Mouse (Mus musculus) embryonic facial prominence, embryonic 14.5 days (tissue): ENCODE data around the gene Ppm1e. TPM values are rescaled to one million over a fixed set of nuclear protein-coding genes. Genes with fewer than 3 reads are reported as not detected.

Experiments
- ATAC-seq: fragments of 200-750 bp; cut with Nextera tagmentation; 2 replicates; pipeline ENCODE4 v1.8.0; 2017; ENCODE audit warnings: low read depth, moderate number of reproducible peaks, moderate TSS enrichment
- DNase-seq: peaks from one replicate; pipeline ENCODE4 v3.0.0-alpha.2; 2015; ENCODE audit warnings: low spot score
- H3K27ac ChIP-seq: fragments of 300-500 bp; sonication (generic); replicated peaks from 2 replicates; pipeline ENCODE4 v1.5.1; 2014; ENCODE audit warnings: low read depth, mild to moderate bottlenecking, low read length, moderate library complexity
- H3K27me3 ChIP-seq: fragments of 300-500 bp; sonication (generic); replicated peaks from 2 replicates; pipeline ENCODE4 v1.6.1; 2014; ENCODE audit warnings: low read length; ENCODE audit not compliant: control insufficient read depth, insufficient read depth
- H3K36me3 ChIP-seq: fragments of 300-500 bp; sonication (generic); 2 replicates; pipeline ENCODE4 v1.6.1; 2014; ENCODE audit warnings: low read length, mixed read lengths; ENCODE audit not compliant: control insufficient read depth, insufficient read depth
- H3K4me1 ChIP-seq: fragments of 300-500 bp; sonication (generic); 2 replicates; pipeline ENCODE4 v1.6.1; 2014; ENCODE audit warnings: antibody characterized with exemption, low read length; ENCODE audit not compliant: control insufficient read depth, insufficient read depth
- H3K4me2 ChIP-seq: fragments of 300-500 bp; sonication (generic); 2 replicates; pipeline ENCODE4 v1.6.1; 2014; ENCODE audit warnings: low read depth, mild to moderate bottlenecking, low read length, moderate library complexity, mixed read lengths
- H3K4me3 ChIP-seq: fragments of 300-500 bp; sonication (generic); 2 replicates; pipeline ENCODE4 v1.5.1; 2014; ENCODE audit warnings: low read depth, mild to moderate bottlenecking, low read length
- H3K9ac ChIP-seq: fragments of 300-500 bp; sonication (generic); 2 replicates; pipeline ENCODE4 v1.6.1; 2014; ENCODE audit warnings: low read depth, mild to moderate bottlenecking, low read length, moderate library complexity, mixed read lengths
- H3K9me3 ChIP-seq: fragments of 300-500 bp; sonication (generic); 2 replicates; pipeline ENCODE4 v1.6.1; 2016; ENCODE audit warnings: low read length; ENCODE audit not compliant: control insufficient read depth
- WGBS: fragments of 180-500 bp; shearing (Covaris S2); extraction: QIAGEN DNeasy Blood & Tissue Kit; methylation state at CpG from one replicate; pipeline ENCODE4 v1.1.7; 2014; 5-methylcytosine and 5-hydroxymethylcytosine counted together
- polyA plus RNA-seq: library from polyadenylated mRNA; unstranded; fragments of >200 nt; fragmentation: Nextera tagmentation; extraction: Ambion mirVana; gene quantifications from 2 replicates; pipeline ENCODE4 v1.2.1, GENCODE M21; 2014

Gene Ppm1e
- polyA plus RNA-seq, 1 experiment from 2014 or later, result 6.6 TPM

DNA sequence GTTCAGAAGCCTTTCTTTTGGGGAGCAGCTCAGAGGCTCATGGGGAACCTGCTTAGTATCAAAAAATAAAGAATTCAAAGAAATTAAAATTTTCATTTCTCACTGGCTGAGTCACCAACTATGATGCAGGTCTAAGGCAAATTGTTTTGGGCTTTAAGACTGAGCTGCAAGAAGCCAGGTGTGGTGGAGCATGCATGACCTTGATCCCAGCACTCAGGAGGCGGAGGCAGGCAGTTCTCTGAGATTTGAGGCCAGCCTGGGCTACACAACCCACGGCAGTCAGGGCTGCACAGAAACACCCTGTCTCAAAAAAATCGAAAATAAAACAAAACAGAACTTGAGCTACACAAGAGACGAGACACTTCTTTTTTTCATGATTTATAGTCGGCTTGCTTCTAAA, 38.8 kb downstream of the Ppm1e start:
- WGBS, result 63% methylated on average over 5 of the region's 5 CpGs

DNA sequence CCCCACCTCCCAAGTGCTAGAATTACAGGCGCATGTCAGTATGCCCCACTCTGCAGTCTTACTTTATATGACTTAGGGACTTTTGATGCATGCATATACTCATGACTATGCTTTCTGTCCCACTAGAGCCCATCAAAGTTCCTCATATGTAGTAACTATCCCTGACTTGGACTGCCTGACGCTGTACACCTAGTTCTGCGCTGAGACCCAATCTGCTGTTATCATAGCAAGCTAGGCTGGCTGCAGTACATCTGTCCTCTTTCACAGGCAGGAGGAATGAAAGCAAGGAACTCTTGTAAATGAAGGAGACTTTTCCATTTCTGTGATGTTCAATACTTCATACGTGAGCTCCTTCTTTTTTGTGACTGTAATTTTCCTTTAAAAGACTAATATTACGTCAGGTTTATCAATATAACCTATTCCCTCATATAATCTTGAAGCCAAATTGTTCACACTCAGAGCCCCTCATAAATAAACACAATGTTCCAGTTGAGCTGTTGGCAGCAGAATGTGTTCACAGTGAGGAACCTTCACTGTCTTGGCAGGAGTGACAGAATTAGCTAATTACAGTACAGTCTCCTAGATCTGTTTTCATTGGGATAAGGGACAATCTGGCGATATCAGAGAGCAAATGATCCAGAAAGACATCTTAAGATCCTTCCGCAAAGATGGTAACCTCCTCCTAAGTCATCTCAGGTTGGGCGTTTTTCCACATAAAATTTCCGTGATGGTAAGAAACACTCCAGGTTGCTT, 39.7 kb downstream of the Ppm1e start:
- Histone ChIP-seq H3K27ac (no peak overlapping the region), H3K27me3 (no peaks in the 10 kb centered on the region), H3K9me3 (no peaks in the 10 kb centered on the region), H3K4me2 (no peak overlapping the region), H3K36me3 (no peaks in the 10 kb centered on the region), H3K9ac (no peak overlapping the region), H3K4me3 (no peak overlapping the region), H3K4me1 (no peaks in the 10 kb centered on the region)
- ATAC-seq (no peak), DNase-seq (no peak)
- 89% methylated on average over 9 of the region's 9 CpGs for WGBS

More for the DNA sequence above, 38.8 kb downstream of the Ppm1e start:
- Histone ChIP-seq H3K9ac (no peak overlapping the region), H3K4me2 (no peak overlapping the region), H3K27me3 (no peaks in the 10 kb centered on the region), H3K36me3 (no peaks in the 10 kb centered on the region), H3K27ac (no peak overlapping the region), H3K9me3 (no peaks in the 10 kb centered on the region), H3K4me1 (no peaks in the 10 kb centered on the region), H3K4me3 (no peak overlapping the region)
- DNase-seq, result no peak
- ATAC-seq, result no peak

DNA sequence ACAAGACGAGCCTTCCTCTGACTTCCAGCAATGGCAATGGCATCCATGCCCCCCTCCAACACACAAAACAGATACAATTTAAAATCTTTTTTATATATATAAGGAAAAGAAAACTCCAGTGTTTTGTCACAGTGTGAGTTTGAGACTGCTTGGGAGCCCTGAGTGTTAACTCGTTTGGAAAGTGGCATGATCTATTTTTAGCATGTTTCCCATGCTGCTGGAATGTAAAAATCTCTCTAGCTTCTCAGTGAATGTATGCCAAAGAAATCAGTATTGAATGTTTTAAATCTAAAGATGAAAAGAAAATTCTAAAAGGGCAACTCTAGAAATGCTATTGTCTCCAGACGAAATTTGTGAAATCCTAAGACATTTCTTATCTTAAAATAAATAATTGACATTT, 45.3 kb downstream of the Ppm1e start:
- DNase-seq, result no peak
- no peak overlapping the region for H3K27ac ChIP-seq
- 39% methylated on average over 3 of the region's 3 CpGs for WGBS
- no peaks in the 10 kb centered on the region for H3K9me3 ChIP-seq
- no peak for ATAC-seq
- H3K36me3 ChIP-seq, result no peaks in the 10 kb centered on the region
- H3K27me3 ChIP-seq, result no peaks in the 10 kb centered on the region
- H3K4me2 ChIP-seq, result no peak overlapping the region
- H3K9ac ChIP-seq, result no peak overlapping the region
- H3K4me1 ChIP-seq, result no peaks in the 10 kb centered on the region
- H3K4me3 ChIP-seq, result no peak overlapping the region

DNA sequence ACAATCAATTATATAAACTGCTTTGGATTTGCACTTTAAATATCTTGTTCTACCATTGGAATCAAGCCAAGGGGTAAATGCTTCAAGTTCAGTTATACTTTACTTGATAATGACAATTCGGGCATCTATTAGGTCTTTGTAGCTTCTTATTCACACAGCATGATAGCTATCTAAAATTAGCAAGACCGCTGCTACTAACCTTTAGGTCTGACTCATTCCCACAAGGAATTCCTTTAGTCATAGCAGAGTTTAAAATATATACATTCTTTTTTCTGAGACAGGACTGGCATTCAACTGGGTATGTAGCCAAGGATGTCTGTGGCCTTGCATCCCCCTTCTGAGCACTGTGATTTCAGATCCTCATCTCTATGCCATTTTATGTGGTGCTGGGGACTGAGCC, 48.5 kb downstream of the Ppm1e start:
- DNase-seq (no peak), ATAC-seq (no peak)
- Histone ChIP-seq H3K36me3 (no peaks in the 10 kb centered on the region), H3K4me1 (no peaks in the 10 kb centered on the region), H3K9me3 (no peaks in the 10 kb centered on the region), H3K27me3 (no peaks in the 10 kb centered on the region), H3K27ac (no peak overlapping the region), H3K9ac (no peak overlapping the region), H3K4me2 (no peak overlapping the region), H3K4me3 (no peak overlapping the region)
- 90% methylated on average over 2 of the region's 2 CpGs for whole genome bisulfite sequencing

- no peak overlapping the region for H3K9ac ChIP-seq
- no peaks in the 10 kb centered on the region for H3K4me1 ChIP-seq
- DNase-seq (no peak), ATAC-seq (no peak)
- no peak overlapping the region for H3K4me2 ChIP-seq
- WGBS, result 77% methylated on average over 8 of the region's 8 CpGs
- H3K4me3 ChIP-seq, result no peak overlapping the region
- no peaks in the 10 kb centered on the region for H3K27me3 ChIP-seq
- no peaks in the 10 kb centered on the region for H3K36me3 ChIP-seq
- H3K9me3 ChIP-seq, result no peaks in the 10 kb centered on the region
- no peak overlapping the region for H3K27ac ChIP-seq
Observed at GRCm38 (mm10) chr11:87309329-87310074, 49.3 kb downstream of the Ppm1e start.

- ATAC-seq, result no peak
- no peaks in the 10 kb centered on the region for H3K4me1 ChIP-seq
- H3K4me3 ChIP-seq, result no peak overlapping the region
- WGBS, result 57% methylated on average over 5 of the region's 5 CpGs
- H3K9ac ChIP-seq, result no peak overlapping the region
- no peaks in the 10 kb centered on the region for H3K27me3 ChIP-seq
- H3K4me2 ChIP-seq, result no peak overlapping the region
- no peaks in the 10 kb centered on the region for H3K36me3 ChIP-seq
- H3K9me3 ChIP-seq, result no peaks in the 10 kb centered on the region
- DNase-seq, result no peak
- H3K27ac ChIP-seq, result no peak overlapping the region
Observed at GRCm38 (mm10) chr11:87299066-87299465, 59.8 kb downstream of the Ppm1e start.

DNA sequence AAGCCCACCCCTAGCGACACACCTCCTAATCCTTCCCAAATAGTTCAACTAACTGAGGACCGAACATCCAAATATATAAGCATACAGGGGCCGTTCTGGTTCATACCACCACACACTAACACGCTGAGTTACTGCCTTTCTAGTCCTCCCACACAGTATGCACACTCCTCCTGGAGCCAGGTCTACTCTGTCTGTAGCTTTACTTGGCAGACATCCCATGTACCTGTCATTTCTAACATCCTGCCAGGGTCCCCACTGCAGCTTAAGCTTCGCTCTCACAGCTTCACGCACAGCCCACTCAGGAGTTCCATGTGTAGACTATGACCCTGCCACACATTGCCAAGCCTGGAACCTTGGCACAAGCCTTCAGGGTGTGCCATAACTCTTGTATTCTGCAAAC, 62.4 kb downstream of the Ppm1e start:
- 87% methylated on average over 6 of the region's 6 CpGs for WGBS
- H3K4me1 ChIP-seq, result no peaks in the 10 kb centered on the region
- no peak for ATAC-seq
- no peak for DNase-seq
- no peaks in the 10 kb centered on the region for H3K27me3 ChIP-seq
- H3K4me2 ChIP-seq, result no peak overlapping the region
- no peaks in the 10 kb centered on the region for H3K9me3 ChIP-seq
- H3K27ac ChIP-seq, result no peak overlapping the region
- no peak overlapping the region for H3K9ac ChIP-seq
- no peak overlapping the region for H3K4me3 ChIP-seq
- H3K36me3 ChIP-seq, result no peaks in the 10 kb centered on the region

GRCm38 (mm10) chr11:87295636-87296035, 63.2 kb downstream of the Ppm1e start:
- WGBS, result 76% methylated on average over 2 of the region's 2 CpGs
- Histone ChIP-seq H3K9me3 (no peaks in the 10 kb centered on the region), H3K27ac (no peak overlapping the region), H3K4me2 (no peak overlapping the region), H3K4me1 (no peaks in the 10 kb centered on the region), H3K9ac (no peak overlapping the region), H3K4me3 (no peak overlapping the region), H3K27me3 (no peaks in the 10 kb centered on the region), H3K36me3 (no peaks in the 10 kb centered on the region)
- no peak for ATAC-seq
- DNase-seq, result no peak

GRCm38 (mm10) chr11:87289313-87289712, 69.5 kb downstream of the Ppm1e start:
- Histone ChIP-seq H3K4me3 (no peak overlapping the region), H3K4me1 (no peaks in the 10 kb centered on the region), H3K9ac (no peak overlapping the region), H3K4me2 (no peak overlapping the region), H3K9me3 (no peaks in the 10 kb centered on the region), H3K27me3 (no peaks in the 10 kb centered on the region), H3K36me3 (no peaks in the 10 kb centered on the region), H3K27ac (no peak overlapping the region)
- 89% methylated on average over 8 of the region's 8 CpGs for WGBS
- ATAC-seq (no peak), DNase-seq (no peak)
